Mouse (Mus musculus) limb, embryonic 10.5 days (tissue): ENCODE data around the gene Medag. TPM values are rescaled to one million over a fixed set of nuclear protein-coding genes. Genes with fewer than 3 reads are reported as not detected.
A peak's percentile ranks its signal among the peaks of the same experiment; 100 is the strongest.

Experiments used
- DNase-seq: peaks from one replicate; pipeline ENCODE4 v3.0.0-alpha.2; 2017; ENCODE audit warnings: low spot score
- H3K27ac ChIP-seq: fragments of 300-500 bp; sonication (generic); 2 replicates; pipeline ENCODE4 v1.5.1; 2016; ENCODE audit warnings: mild to moderate bottlenecking
- H3K27me3 ChIP-seq: fragments of 300-500 bp; sonication (generic); 2 replicates; pipeline ENCODE4 v1.6.1; 2016; ENCODE audit warnings: low read depth, mild to moderate bottlenecking; ENCODE audit not compliant: poor library complexity, severe bottlenecking
- H3K36me3 ChIP-seq: fragments of 300-500 bp; sonication (generic); 2 replicates; pipeline ENCODE4 v1.6.1; 2016; ENCODE audit warnings: mild to moderate bottlenecking, moderate library complexity
- H3K4me1 ChIP-seq: fragments of 300-500 bp; sonication (generic); 2 replicates; pipeline ENCODE4 v1.6.1; 2016
- H3K4me3 ChIP-seq: fragments of 300-500 bp; sonication (generic); 2 replicates; pipeline ENCODE4 v1.5.1; 2016; ENCODE audit warnings: mild to moderate bottlenecking, moderate library complexity
- H3K9me3 ChIP-seq: fragments of 300-500 bp; sonication (generic); replicated peaks from 2 replicates; pipeline ENCODE4 v1.6.1; 2016; ENCODE audit warnings: mild to moderate bottlenecking
- WGBS: fragments of 180-500 bp; shearing (Covaris S2); methylation state at CpG from one replicate; pipeline ENCODE4 v1.1.7; 2016; 5-methylcytosine and 5-hydroxymethylcytosine counted together
- polyA plus RNA-seq: library from polyadenylated mRNA; unstranded; fragments of >200 nt; fragmentation: Nextera tagmentation; extraction: Ambion mirVana; gene quantifications from 2 replicates; pipeline ENCODE4 v1.2.1, GENCODE M21; 2016

The Medag gene
- polyA plus RNA-seq, 1 experiment from 2014 or later: 0.26 TPM

DNA sequence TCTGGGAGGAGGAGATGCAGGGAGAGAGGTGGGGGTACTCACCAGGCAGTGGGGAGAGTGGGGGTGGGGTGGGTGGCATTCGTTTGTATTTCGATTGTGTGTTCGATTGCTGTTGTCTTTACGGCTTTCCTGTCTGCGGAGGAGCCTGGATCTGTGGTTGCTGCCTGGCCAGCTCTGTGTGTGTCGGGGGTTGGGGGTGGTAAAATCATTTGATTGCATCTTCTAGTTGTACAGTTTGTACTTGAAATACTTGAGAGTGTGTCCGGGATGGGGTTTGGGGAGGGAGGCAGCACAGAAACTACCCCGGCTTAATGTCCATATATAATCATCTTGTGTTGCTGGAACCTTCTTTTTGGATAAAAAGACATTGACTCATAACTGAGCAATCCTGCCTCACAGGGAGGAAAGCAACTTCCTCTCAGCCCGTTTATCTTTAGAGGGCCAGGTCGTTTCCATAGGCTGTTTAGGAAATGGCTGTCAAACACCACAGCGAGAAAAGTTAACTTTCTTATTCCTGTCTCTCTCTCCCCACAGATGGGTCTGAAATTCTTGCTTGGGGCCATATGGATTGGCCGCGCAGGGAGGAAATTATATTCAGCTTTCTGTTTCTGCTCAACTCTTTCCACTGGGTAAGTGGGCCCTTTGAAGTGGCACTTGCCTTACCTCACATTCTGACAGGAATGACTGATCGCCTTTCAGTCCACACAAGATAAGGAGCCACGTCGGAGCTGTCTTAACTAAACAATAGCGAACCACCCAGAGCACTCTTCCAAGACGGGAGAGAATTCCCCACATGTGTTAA, 19.8 kb upstream of the Medag start:
- Histone ChIP-seq H3K4me1 (peaks cover 15% of the 10 kb centered on the region), H3K36me3 (no peaks in the 10 kb centered on the region), H3K4me3 (no peak overlapping the region), H3K27me3 (no peaks in the 10 kb centered on the region), H3K27ac (peak overlapping the region; percentile 34; the same call in 1 of the 2 replicates), H3K9me3 (no peaks in the 10 kb centered on the region)
- DNase-seq: no peak
- 28% methylated on average over 18 of the region's 18 CpGs for WGBS

DNA sequence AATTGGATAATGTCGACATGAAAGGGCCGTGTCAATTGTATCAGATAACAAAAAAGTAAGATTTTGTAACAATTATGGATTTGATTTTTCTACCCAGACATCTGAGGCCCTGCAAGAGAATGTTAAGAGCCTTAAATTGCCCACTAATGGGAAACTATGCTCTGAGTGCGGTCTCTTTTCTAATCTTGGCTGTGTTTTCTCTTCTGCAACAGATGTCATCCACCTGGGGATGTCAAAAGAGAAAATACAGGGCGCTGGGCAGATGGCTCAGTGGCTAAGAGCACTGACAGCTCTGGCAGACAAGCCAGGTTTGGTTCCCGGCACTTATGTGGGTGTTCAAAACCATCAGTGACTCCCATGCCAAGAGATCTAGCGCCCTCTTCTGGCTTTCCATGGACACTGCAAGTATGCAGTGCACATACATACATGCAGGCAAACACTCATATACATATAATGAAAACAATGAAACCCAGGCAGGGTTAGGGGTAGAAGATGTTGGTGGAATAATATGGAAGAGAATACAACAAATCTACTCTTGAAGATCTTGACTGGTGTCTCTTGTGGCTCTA, 19.0 kb upstream of the Medag start:
- 56% methylated on average over 6 of the region's 6 CpGs for WGBS
- no peaks in the 10 kb centered on the region for H3K9me3 ChIP-seq
- no peak overlapping the region for H3K27ac ChIP-seq
- no peak overlapping the region for H3K4me3 ChIP-seq
- DNase-seq: no peak
- no peaks in the 10 kb centered on the region for H3K27me3 ChIP-seq
- H3K4me1 ChIP-seq: peaks cover 15% of the 10 kb centered on the region
- H3K36me3 ChIP-seq: no peaks in the 10 kb centered on the region

GRCm38 (mm10) chr5:149401446-149401975, 10.0 kb upstream of the Medag start:
- H3K27ac ChIP-seq: no peak overlapping the region
- no peak for DNase-seq
- WGBS: 92% methylated on average over 7 of the region's 7 CpGs

GRCm38 (mm10) chr5:149402029-149402428, 9.5 kb upstream of the Medag start:
- Histone ChIP-seq H3K9me3 (0 out of 2 replicates have a peak, but pooled peaks cover 2% of the 10 kb centered on the region), H3K4me3 (no peak overlapping the region), H3K27me3 (no peaks in the 10 kb centered on the region), H3K4me1 (peaks cover 11% of the 10 kb centered on the region), H3K36me3 (no peaks in the 10 kb centered on the region), H3K27ac (no peak overlapping the region)
- DNase-seq: no peak
- 95% methylated on average over 10 of the region's 10 CpGs for WGBS

More at GRCm38 (mm10) chr5:149401446-149401975, 10.0 kb upstream of the Medag start:
- Histone ChIP-seq H3K36me3 (no peaks in the 10 kb centered on the region), H3K27me3 (no peaks in the 10 kb centered on the region), H3K4me1 (peaks cover 10% of the 10 kb centered on the region), H3K4me3 (no peak overlapping the region), H3K9me3 (0 out of 2 replicates have a peak, but pooled peaks cover 2% of the 10 kb centered on the region)

GRCm38 (mm10) chr5:149403386-149403785, 8.2 kb upstream of the Medag start:
- Histone ChIP-seq H3K9me3 (0 out of 2 replicates have a peak, but pooled peaks cover 2% of the 10 kb centered on the region), H3K4me1 (peaks cover 11% of the 10 kb centered on the region), H3K27ac (no peak overlapping the region), H3K27me3 (no peaks in the 10 kb centered on the region), H3K36me3 (no peaks in the 10 kb centered on the region), H3K4me3 (no peak overlapping the region)
- 82% methylated on average over 5 of the region's 5 CpGs for WGBS
- no peak for DNase-seq

- Histone ChIP-seq H3K9me3 (0 out of 2 replicates have a peak, but pooled peaks cover 2% of the 10 kb centered on the region), H3K4me1 (peaks cover 11% of the 10 kb centered on the region), H3K27ac (no peak overlapping the region), H3K36me3 (no peaks in the 10 kb centered on the region), H3K4me3 (no peak overlapping the region), H3K27me3 (0 out of 2 replicates have a peak, but pooled peaks cover under 1% of the 10 kb centered on the region)
- DNase-seq: no peak
- WGBS: 84% methylated on average over 5 of the region's 5 CpGs
These were observed 6.8 kb upstream of the Medag start for GRCm38 (mm10) chr5:149404710-149405109.

- peak overlapping the region; percentile 46; the same call in 1 of the 2 replicates for H3K27ac ChIP-seq
- no peaks in the 10 kb centered on the region for H3K36me3 ChIP-seq
- peaks cover 22% of the 10 kb centered on the region for H3K27me3 ChIP-seq
- peaks cover 21% of the 10 kb centered on the region for H3K4me1 ChIP-seq
- no peak overlapping the region for H3K4me3 ChIP-seq
- no peak for DNase-seq
- H3K9me3 ChIP-seq: 0 out of 2 replicates have a peak, but pooled peaks cover 2% of the 10 kb centered on the region
- 95% methylated on average over 8 of the region's 8 CpGs for WGBS
These were observed 4.7 kb upstream of the Medag start for GRCm38 (mm10) chr5:149406791-149407276.

- Histone ChIP-seq H3K36me3 (no peaks in the 10 kb centered on the region), H3K27me3 (peaks cover 45% of the 10 kb centered on the region), H3K27ac (no peak overlapping the region), H3K4me1 (peaks cover 25% of the 10 kb centered on the region), H3K4me3 (no peak overlapping the region), H3K9me3 (0 out of 2 replicates have a peak, but pooled peaks cover 2% of the 10 kb centered on the region)
- DNase-seq: no peak
- 89% methylated on average over 3 of the region's 3 CpGs for WGBS
These were observed 2.0 kb upstream of the Medag start for GRCm38 (mm10) chr5:149409502-149409901.

DNA sequence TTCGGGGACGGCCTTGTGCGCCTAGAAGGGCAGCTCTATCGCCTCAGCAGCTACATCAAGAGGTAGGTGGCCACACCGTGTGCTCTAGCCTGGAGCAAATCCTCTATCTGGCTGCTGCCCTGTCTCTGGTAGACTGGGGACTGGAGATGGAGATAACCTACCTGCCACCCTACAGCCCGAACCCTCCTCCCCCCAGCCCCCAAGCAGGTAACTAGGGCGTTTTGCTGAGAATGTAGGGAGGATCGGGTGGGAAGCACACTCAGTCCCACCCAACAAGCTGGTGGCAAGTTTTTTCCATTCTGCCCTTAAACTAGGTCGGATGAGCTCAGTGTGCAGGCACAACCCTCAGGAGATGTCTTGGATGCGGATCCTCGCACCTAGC, 636 bp downstream of the Medag start:
- Histone ChIP-seq H3K36me3 (no peaks in the 10 kb centered on the region), H3K4me1 (peaks cover 14% of the 10 kb centered on the region), H3K4me3 (peak overlapping the region; percentile 51), H3K27ac (peak overlapping the region; percentile 69), H3K27me3 (peaks cover 45% of the 10 kb centered on the region), H3K9me3 (no peaks in the 10 kb centered on the region)
- no peak for DNase-seq
- WGBS: 37% methylated on average over 11 of the region's 11 CpGs

DNA sequence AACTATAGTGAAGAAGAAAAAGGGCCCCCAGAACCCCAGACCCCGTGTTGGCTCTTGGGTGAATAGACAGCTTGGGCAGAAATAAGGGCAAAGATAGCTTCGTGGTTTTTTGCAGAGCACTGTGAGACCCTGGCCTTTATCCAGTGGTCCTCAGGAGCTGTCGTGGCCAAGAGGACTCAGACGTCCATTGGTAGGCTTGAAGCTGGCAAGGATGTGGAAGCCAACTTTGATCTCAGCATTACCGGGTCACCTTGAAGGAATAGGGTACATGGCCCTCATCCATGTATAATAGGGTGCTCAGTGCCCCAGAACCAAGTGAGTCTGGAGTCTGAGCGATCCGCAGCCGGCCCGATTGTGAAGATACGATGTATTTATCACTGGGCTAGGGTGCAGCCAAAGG, 1.1 kb downstream of the Medag start:
- 89% methylated on average over 10 of the region's 10 CpGs for WGBS
- Histone ChIP-seq H3K9me3 (no peaks in the 10 kb centered on the region), H3K27ac (no peak overlapping the region), H3K4me1 (peaks cover 14% of the 10 kb centered on the region), H3K4me3 (no peak overlapping the region), H3K36me3 (no peaks in the 10 kb centered on the region), H3K27me3 (peaks cover 45% of the 10 kb centered on the region)
- no peak for DNase-seq

DNA sequence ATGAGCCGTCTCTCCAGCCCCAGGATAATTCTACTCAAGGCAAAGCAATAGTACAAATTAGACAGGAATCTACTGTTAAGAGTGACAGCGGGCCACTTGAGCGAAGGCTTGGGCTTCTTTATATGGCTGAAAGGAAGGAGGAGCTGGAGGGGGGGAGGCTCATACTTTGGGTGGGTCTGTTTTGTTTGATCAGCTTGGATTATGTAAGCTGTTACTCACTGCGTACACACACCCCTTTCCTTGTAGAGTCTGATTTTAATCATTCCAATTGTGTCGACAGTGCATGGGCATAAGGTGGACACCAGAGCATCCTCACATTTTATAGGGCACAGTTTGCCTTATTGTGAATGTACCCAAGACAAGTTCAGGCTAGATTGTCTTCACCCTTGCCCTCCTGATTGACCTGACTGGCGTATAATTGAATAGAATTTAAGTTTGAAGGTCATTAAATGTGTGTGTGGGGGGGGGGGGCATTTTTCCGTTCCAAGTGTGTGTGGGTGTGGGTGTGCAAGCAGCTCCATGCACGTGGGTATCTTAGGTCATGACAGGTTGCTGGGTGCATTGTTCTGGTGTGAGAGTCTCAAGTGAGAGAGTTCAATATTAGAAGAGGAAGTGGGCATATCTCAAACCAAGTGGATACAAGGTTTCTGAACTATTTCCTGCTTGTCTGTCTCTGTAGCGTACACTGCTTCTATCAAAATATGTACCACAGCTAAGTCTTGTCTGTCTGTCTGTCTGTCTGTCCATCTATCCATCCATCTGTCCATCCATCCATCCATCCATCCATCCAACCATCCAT, 3.0 kb downstream of the Medag start:
- no peaks in the 10 kb centered on the region for H3K36me3 ChIP-seq
- DNase-seq: no peak
- H3K4me3 ChIP-seq: no peak overlapping the region
- 85% methylated on average over 9 of the region's 9 CpGs for WGBS
- H3K27me3 ChIP-seq: peaks cover 45% of the 10 kb centered on the region
- H3K9me3 ChIP-seq: no peaks in the 10 kb centered on the region
- H3K27ac ChIP-seq: no peak overlapping the region
- peaks cover 14% of the 10 kb centered on the region for H3K4me1 ChIP-seq

- no peaks in the 10 kb centered on the region for H3K4me1 ChIP-seq
- DNase-seq: no peak
- H3K27me3 ChIP-seq: peaks cover 18% of the 10 kb centered on the region
- H3K36me3 ChIP-seq: no peaks in the 10 kb centered on the region
- H3K27ac ChIP-seq: no peak overlapping the region
- H3K4me3 ChIP-seq: no peak overlapping the region
- H3K9me3 ChIP-seq: no peaks in the 10 kb centered on the region
- WGBS: 95% methylated on average over 4 of the region's 4 CpGs
These were observed 5.8 kb downstream of the Medag start for GRCm38 (mm10) chr5:149417381-149417780.
